Mouse (Mus musculus) lung, adult 18-20 months (tissue): Measurements from ENCODE around the gene Olfr1193.
"Not testable (repeated sequence)": the region's sequence is repeated elsewhere in the genome, so short reads cannot be mapped to it uniquely, and the experiment has no call there.

Source experiments
- DNase-seq, 2 experiments: peaks; one replicate each; pipeline ENCODE4 v3.0.0; 2022; ENCODE audit warnings: mixed read lengths in 2 of 2

The Olfr1193 gene

DNA sequence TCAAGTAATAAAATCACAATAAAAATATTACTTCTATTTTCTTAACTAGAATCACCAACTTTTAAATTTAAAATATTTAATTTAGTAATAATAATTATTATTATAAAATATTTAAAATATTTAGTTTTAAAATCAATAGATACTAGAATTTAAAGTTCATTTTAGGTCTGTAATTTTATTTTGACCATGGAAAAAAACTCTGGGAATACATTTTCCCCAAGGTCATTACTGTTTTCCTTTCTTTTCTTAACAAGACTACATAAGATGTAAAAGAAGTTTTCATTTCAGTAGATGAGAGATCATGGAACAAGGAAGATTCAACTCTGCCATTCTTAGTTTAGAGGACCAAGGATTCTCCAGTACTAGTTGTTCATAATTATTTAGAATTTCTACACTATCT, at the start of gene Olfr1193:
Olfr1193 (plus strand) TSS at position 301 of the 400 bp plus-strand sequence.
- not testable (repeated sequence) for DNase-seq

DNA sequence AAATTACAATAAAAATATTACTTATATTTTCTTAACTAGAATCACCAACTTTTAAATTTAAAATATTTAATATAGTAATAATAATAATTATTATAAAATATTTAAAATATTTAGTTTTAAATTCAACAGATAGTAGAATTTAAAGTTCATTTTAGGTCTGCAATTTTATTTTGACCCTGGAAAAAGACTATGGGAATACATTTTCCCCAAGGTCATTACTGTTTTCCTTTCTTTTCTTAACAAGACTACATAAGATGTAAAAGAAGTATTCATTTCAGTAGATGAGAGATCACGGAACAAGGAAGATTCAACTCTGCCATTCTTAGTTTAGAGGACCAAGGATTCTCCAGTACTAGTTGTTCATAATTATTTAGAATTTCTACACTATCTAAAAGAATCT, 35.2 kb upstream of the Olfr1193 start, which contains the start of gene Olfr1191-ps1:
Olfr1191-ps1 (plus strand) TSS at position 301 of the 400 bp plus-strand sequence.
- DNase-seq, result not testable (repeated sequence)

DNA sequence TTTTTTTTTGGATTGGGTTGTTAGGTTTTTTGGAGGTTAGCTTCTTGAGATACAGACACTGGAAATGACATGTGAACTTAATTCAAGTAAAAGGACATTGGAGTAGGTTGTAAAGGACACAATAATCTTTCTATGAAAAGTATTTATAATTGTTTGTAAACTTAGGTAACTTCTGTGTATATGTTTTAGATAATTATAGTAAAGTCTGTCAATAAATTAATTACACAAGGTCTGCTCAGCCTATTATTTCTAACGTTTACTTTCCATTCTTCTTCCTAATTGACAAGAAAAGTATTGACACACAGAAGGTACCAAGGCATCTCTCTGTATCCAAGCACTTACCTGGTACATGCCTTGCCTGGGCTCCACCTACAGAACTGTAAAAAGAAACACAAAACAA, 27.2 kb upstream of the Olfr1193 start, which contains the start of gene Olfr1192-ps1:
Olfr1192-ps1 (plus strand) TSS at position 301 of the 400 bp plus-strand sequence.
- DNase-seq, result no peak

DNA sequence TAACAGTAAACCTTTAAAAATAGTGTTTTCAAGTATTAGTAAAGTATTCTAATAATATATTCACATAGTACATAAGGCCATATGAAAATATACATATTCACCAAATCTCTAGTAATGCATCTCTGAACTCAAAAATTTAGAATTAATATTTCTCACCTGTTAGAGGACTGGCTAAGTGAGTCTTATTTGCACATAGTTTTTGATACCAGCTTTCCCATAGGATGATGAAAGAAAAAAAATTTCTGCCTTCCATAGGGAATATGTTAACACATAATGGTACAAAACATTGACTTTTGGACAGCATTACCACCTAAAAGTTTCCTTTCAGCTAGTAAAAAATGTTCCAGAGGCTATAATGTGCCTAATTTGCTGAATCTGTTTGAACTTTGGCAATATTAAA, 13.7 kb downstream of the Olfr1193 start, which contains the start of gene Olfr1195:
Olfr1195 (minus strand) TSS at position 101 of the 400 bp plus-strand sequence.
- DNase-seq, result no peak

DNA sequence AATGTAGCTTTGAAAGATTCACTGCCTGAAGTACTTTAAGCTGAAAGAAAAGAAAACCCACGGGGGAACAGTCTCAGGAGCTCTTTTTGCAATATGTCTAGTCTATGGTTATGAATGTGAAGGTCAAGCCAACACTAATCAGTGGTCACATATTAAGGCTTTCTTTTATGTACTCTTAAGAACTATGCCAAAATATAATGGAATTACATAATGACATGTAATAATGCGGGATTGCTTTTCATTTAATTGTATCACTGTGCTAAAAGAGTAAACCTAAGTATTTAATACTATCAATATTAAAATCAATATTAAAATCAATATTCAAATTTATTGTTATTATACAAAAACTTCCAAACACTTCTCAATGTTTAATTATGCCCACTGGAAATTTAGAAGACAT, 29.1 kb downstream of the Olfr1193 start, which contains the start of gene Olfr1196:
Olfr1196 (minus strand) TSS at position 101 of the 400 bp plus-strand sequence.
- no peak for DNase-seq
